Mouse (Mus musculus): ENCODE measurements at regions not wholly inside any gene's neighbourhood (a gene's known extent, or its start where the extent isn't known, plus 50 kb on each side); places are given as distances from the start of the nearest gene placed in this dataset.

DNA sequence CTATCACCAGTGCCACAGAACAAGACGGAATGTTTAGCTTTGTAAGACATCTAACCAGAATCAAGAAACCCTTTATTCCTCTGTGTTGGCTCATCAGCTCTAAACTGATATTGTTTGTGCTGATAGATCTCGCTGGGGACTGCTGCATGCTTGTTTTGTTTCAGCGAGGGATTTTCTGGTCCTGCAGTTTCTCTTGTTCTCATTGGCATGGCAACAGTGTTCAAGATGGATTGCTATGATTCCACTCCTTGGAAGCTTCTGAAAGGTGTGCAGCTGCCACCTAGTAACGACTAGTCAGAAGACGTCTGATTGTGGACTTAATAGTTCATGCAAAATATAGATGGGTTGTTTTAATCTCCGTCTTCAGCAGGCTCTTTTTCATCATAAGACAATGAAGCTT, 591.2 kb downstream of the Sorcs1 start:
- Histone ChIP-seq H3K27me3 (ENCODE audit: insufficient read depth, low read length) (no peaks in the 10 kb centered on the region), H3K36me3 (ENCODE audit: insufficient read depth, low read length) (no peaks in the 10 kb centered on the region), H3K4me2 (ENCODE audit: low read depth, low read length, poor library complexity, severe bottlenecking) (no peak overlapping the region), H3K27ac (ENCODE audit: low read depth, low read length) (peak overlapping the region; percentile 47; the same call in 1 of the 2 replicates), H3K4me1 (ENCODE audit: insufficient read depth, low read length) (no peaks in the 10 kb centered on the region), H3K9me3 (ENCODE audit: low read length) (no peaks in the 10 kb centered on the region), H3K9ac (replicated peaks; ENCODE audit: low read length, poor library complexity, severe bottlenecking) (no peak overlapping the region), H3K4me3 (ENCODE audit: low read depth, low read length) (no peak overlapping the region)
- ATAC-seq (ENCODE audit: low FRiP score) (no peak), DNase-seq (ENCODE audit: low spot score) (peak; percentile 72)
- TF ChIP-seq CTCF (IDR thresholded peaks at IDR 0.05) = peak; percentile 29
- WGBS = 10% methylated on average over 6 of the region's 6 CpGs

DNA sequence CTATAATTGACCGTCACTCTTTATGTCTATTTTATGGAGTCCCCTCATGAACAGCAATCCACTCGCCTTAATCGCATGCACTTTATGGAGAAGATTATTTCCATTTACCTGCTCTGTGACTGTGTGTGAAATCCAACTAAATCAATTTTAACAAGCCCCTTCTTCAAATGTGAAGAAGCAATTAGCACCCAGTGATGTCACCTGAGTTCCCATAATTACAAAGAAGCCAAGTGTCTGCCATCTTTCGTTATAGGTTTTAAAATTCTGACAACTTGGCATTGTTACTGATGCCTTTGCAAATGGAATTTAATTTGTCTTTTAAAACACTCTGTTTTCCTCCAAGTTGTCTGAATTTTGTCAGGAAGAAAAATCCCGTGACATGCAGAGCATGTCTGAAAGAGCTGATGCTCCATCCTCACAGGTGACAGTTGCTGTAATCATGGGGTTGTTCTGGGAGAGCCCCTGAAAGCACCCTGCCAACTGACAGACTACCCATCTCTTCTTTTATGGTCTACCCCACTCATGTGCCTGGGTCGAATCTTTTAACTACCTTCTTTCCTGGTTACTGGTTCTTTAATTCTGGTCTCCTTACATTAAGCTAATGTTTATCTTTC, 600.9 kb downstream of the Sorcs1 start:
- no peak for ATAC-seq (ENCODE audit: low FRiP score)
- Histone ChIP-seq H3K27ac (ENCODE audit: low read depth, low read length) (no peak overlapping the region), H3K9ac (replicated peaks; ENCODE audit: low read length, poor library complexity, severe bottlenecking) (no peak overlapping the region), H3K4me2 (ENCODE audit: low read depth, low read length, poor library complexity, severe bottlenecking) (no peak overlapping the region), H3K4me3 (ENCODE audit: low read depth, low read length) (no peak overlapping the region), H3K9me3 (ENCODE audit: low read length) (no peaks in the 10 kb centered on the region), H3K36me3 (ENCODE audit: insufficient read depth, low read length) (no peaks in the 10 kb centered on the region), H3K4me1 (ENCODE audit: insufficient read depth, low read length) (no peaks in the 10 kb centered on the region), H3K27me3 (ENCODE audit: insufficient read depth, low read length) (no peaks in the 10 kb centered on the region)
- WGBS = 81% methylated on average over 6 of the region's 6 CpGs
- DNase-seq (ENCODE audit: low spot score) = no peak
- no peak for TF ChIP-seq CTCF (IDR thresholded peaks at IDR 0.05)

DNA sequence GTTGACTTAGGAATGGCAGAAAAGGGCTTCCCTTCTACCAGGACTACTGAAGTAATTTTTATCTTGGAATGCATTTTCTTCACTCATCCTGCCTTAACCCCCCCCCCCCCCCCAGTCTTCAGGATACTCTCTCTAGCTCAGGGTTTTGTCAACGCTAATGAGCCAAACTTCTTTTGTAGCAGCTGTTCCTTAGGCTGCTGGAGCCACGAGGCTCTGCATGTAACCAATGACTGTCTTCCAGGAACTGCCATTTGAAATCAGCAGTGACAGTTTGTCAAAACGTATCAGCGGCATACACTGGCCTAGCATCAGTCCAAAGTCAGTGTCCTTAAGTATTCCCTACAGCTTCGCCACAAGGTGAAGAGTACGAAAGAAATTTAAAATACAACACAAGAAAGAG, 618.0 kb downstream of the Sorcs1 start:
- no peaks in the 10 kb centered on the region for H3K4me1 ChIP-seq (ENCODE audit: insufficient read depth, low read length)
- WGBS = 67% methylated on average over 6 of the region's 6 CpGs
- H3K9ac ChIP-seq (replicated peaks; ENCODE audit: low read length, poor library complexity, severe bottlenecking) = no peak overlapping the region
- no peak overlapping the region for H3K4me2 ChIP-seq (ENCODE audit: low read depth, low read length, poor library complexity, severe bottlenecking)
- TF ChIP-seq CTCF (IDR thresholded peaks at IDR 0.05) = no peak
- no peak overlapping the region for H3K27ac ChIP-seq (ENCODE audit: low read depth, low read length)
- no peaks in the 10 kb centered on the region for H3K36me3 ChIP-seq (ENCODE audit: insufficient read depth, low read length)
- H3K27me3 ChIP-seq (ENCODE audit: insufficient read depth, low read length) = no peaks in the 10 kb centered on the region
- no peaks in the 10 kb centered on the region for H3K9me3 ChIP-seq (ENCODE audit: low read length)
- ATAC-seq (ENCODE audit: low FRiP score) (no peak), DNase-seq (ENCODE audit: low spot score) (no peak)
- H3K4me3 ChIP-seq (ENCODE audit: low read depth, low read length) = no peak overlapping the region

DNA sequence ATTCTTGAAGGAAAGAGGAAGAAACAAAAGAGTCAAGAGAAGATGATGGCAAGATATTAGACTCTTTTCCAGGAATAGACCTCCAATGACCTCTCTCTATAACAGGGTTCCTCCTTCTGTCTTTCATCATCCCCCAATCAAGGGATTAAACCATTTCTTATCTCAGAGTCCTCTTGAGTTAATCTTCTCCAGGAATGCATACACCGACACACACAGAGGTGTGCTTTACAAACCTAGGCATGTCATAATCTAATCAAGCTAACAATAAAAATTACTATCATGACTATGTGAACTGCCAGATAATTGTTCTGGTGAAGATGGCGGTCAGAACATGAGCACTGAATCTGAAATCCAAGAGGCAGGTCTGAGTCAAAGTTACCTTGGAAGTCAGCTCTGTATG, 625.5 kb downstream of the Sorcs1 start:
- Histone ChIP-seq H3K27ac (ENCODE audit: low read depth, low read length) (no peak overlapping the region), H3K27me3 (ENCODE audit: insufficient read depth, low read length) (no peaks in the 10 kb centered on the region), H3K4me2 (ENCODE audit: low read depth, low read length, poor library complexity, severe bottlenecking) (no peak overlapping the region), H3K9me3 (ENCODE audit: low read length) (no peaks in the 10 kb centered on the region), H3K4me3 (ENCODE audit: low read depth, low read length) (no peak overlapping the region), H3K4me1 (ENCODE audit: insufficient read depth, low read length) (no peaks in the 10 kb centered on the region), H3K36me3 (ENCODE audit: insufficient read depth, low read length) (no peaks in the 10 kb centered on the region), H3K9ac (replicated peaks; ENCODE audit: low read length, poor library complexity, severe bottlenecking) (no peak overlapping the region)
- 84% methylated on average over 2 of the region's 2 CpGs for WGBS
- no peak for TF ChIP-seq CTCF (IDR thresholded peaks at IDR 0.05)
- DNase-seq (ENCODE audit: low spot score) (no peak), ATAC-seq (ENCODE audit: low FRiP score) (no peak)

DNA sequence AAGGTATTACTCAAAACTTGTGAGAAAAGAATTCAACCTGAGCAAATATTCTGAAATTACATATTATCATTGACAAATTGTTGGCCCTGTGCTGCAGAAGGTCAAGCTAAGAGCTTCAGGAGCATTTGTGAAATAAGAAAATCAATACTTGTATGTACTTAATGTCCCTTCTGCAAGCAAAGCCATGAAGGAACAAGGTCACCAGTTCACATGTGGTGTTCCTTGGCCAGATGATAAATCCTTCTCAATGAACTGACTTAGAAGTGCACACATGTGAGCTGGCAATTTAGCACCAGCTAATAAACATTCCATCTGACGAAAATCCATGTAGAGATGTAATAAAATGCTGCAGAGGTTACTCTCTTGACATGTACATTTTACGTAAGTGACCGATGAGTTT, 632.7 kb downstream of the Sorcs1 start:
- Histone ChIP-seq H3K36me3 (ENCODE audit: insufficient read depth, low read length) (no peaks in the 10 kb centered on the region), H3K4me2 (ENCODE audit: low read depth, low read length, poor library complexity, severe bottlenecking) (no peak overlapping the region), H3K27me3 (ENCODE audit: insufficient read depth, low read length) (no peaks in the 10 kb centered on the region), H3K9ac (replicated peaks; ENCODE audit: low read length, poor library complexity, severe bottlenecking) (no peak overlapping the region), H3K9me3 (ENCODE audit: low read length) (no peaks in the 10 kb centered on the region), H3K4me1 (ENCODE audit: insufficient read depth, low read length) (no peaks in the 10 kb centered on the region), H3K4me3 (ENCODE audit: low read depth, low read length) (no peak overlapping the region), H3K27ac (ENCODE audit: low read depth, low read length) (no peak overlapping the region)
- no peak for ATAC-seq (ENCODE audit: low FRiP score)
- DNase-seq (ENCODE audit: low spot score) = no peak
- TF ChIP-seq CTCF (IDR thresholded peaks at IDR 0.05) = no peak
- WGBS = 93% methylated on average over 3 of the region's 3 CpGs

DNA sequence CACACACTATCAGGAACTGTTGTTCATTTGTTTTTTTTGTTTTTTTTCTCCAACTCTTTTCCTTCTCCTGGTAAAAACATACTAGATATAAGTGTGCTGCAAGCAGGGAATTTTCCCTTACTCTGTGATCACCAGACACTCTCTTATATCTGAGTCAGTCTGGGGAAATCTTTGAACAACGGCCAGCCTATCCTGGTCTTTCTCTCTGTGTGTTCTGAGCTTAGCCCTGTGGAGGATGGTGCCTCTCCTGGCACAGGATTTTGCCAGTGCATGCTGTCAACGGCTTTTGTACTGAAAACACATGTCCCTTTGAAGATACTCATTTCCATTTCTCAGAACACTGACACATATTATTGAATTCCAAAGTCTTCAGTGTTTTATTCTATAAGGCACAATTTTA, 664.8 kb downstream of the Sorcs1 start:
- DNase-seq (ENCODE audit: low spot score) = peak; percentile 60
- H3K9me3 ChIP-seq (ENCODE audit: low read length) = no peaks in the 10 kb centered on the region
- H3K4me1 ChIP-seq (ENCODE audit: insufficient read depth, low read length) = no peaks in the 10 kb centered on the region
- no peak overlapping the region for H3K4me3 ChIP-seq (ENCODE audit: low read depth, low read length)
- H3K27ac ChIP-seq (ENCODE audit: low read depth, low read length) = 0 out of 2 replicates have a peak overlapping the region, but pooled peaks have one; percentile 6
- no peak for TF ChIP-seq CTCF (IDR thresholded peaks at IDR 0.05)
- no peak overlapping the region for H3K4me2 ChIP-seq (ENCODE audit: low read depth, low read length, poor library complexity, severe bottlenecking)
- no peak for ATAC-seq (ENCODE audit: low FRiP score)
- no peaks in the 10 kb centered on the region for H3K27me3 ChIP-seq (ENCODE audit: insufficient read depth, low read length)
- H3K9ac ChIP-seq (replicated peaks; ENCODE audit: low read length, poor library complexity, severe bottlenecking) = no peak overlapping the region
- H3K36me3 ChIP-seq (ENCODE audit: insufficient read depth, low read length) = no peaks in the 10 kb centered on the region
- WGBS = 14% methylated on average over 2 of the region's 2 CpGs
